Mouse (Mus musculus): ENCODE data around the gene Cacnb4.

Gene Cacnb4

GRCm38 (mm10) chr2:52476801-52477549 is 199.7 kb downstream of the Cacnb4 start:
- DNase-seq (ENCODE audit: low read depth, low spot score) = no peak

GRCm38 (mm10) chr2:52475854-52476253 is 200.8 kb downstream of the Cacnb4 start:
- DNase-seq (ENCODE audit: low read depth, low spot score) = no peak

GRCm38 (mm10) chr2:52474570-52474969 is 202.1 kb downstream of the Cacnb4 start:
- DNase-seq (ENCODE audit: low read depth, low spot score) = no peak

GRCm38 (mm10) chr2:52471545-52472291 is 204.9 kb downstream of the Cacnb4 start:
- no peak for DNase-seq (ENCODE audit: low read depth, low spot score)

- DNase-seq (ENCODE audit: low read depth, low spot score) = no peak
Measured at GRCm38 (mm10) chr2:52470044-52470560, 206.5 kb downstream of the Cacnb4 start.

- DNase-seq (ENCODE audit: low read depth, low spot score) = no peak
Measured at GRCm38 (mm10) chr2:52467629-52468028, 209.0 kb downstream of the Cacnb4 start.

GRCm38 (mm10) chr2:52461206-52461967 is 215.2 kb downstream of the Cacnb4 start:
- DNase-seq (ENCODE audit: low read depth, low spot score) = no peak

- DNase-seq (ENCODE audit: low read depth, low spot score) = no peak
Measured at GRCm38 (mm10) chr2:52455606-52456479, 220.8 kb downstream of the Cacnb4 start.

- DNase-seq (ENCODE audit: low read depth, low spot score) = no peak
Measured at GRCm38 (mm10) chr2:52449818-52450217, 226.8 kb downstream of the Cacnb4 start.

- no peak for DNase-seq (ENCODE audit: low read depth, low spot score)
Measured at GRCm38 (mm10) chr2:52448916-52449315, 227.7 kb downstream of the Cacnb4 start.

- DNase-seq (ENCODE audit: low read depth, low spot score) = no peak
Measured at GRCm38 (mm10) chr2:52446648-52447047, 230.0 kb downstream of the Cacnb4 start.

GRCm38 (mm10) chr2:52442125-52442524 is 234.5 kb downstream of the Cacnb4 start:
- DNase-seq (ENCODE audit: low read depth, low spot score) = no peak

GRCm38 (mm10) chr2:52440420-52441015 is 236.1 kb downstream of the Cacnb4 start:
- no peak for DNase-seq (ENCODE audit: low read depth, low spot score)

- DNase-seq (ENCODE audit: low read depth, low spot score) = no peak
Measured at GRCm38 (mm10) chr2:52438437-52438836, 238.2 kb downstream of the Cacnb4 start.

GRCm38 (mm10) chr2:52438013-52438412 is 238.6 kb downstream of the Cacnb4 start:
- DNase-seq (ENCODE audit: low read depth, low spot score) = no peak

GRCm38 (mm10) chr2:52435919-52436632 is 240.6 kb downstream of the Cacnb4 start:
- DNase-seq (ENCODE audit: low read depth, low spot score) = no peak

- no peak for DNase-seq (ENCODE audit: low read depth, low spot score)
Measured at GRCm38 (mm10) chr2:52433365-52433764, 243.3 kb downstream of the Cacnb4 start.

GRCm38 (mm10) chr2:52427383-52427782 is 249.2 kb downstream of the Cacnb4 start:
- no peak for DNase-seq (ENCODE audit: low read depth, low spot score)

- no peak for DNase-seq (ENCODE audit: low read depth, low spot score)
Measured at GRCm38 (mm10) chr2:52426041-52426440, 250.6 kb downstream of the Cacnb4 start.

GRCm38 (mm10) chr2:52425523-52425795 is 251.2 kb downstream of the Cacnb4 start:
- no peak for DNase-seq (ENCODE audit: low read depth, low spot score)
